Mouse (Mus musculus): ENCODE measurements around the gene Arhgap21.

DNA sequence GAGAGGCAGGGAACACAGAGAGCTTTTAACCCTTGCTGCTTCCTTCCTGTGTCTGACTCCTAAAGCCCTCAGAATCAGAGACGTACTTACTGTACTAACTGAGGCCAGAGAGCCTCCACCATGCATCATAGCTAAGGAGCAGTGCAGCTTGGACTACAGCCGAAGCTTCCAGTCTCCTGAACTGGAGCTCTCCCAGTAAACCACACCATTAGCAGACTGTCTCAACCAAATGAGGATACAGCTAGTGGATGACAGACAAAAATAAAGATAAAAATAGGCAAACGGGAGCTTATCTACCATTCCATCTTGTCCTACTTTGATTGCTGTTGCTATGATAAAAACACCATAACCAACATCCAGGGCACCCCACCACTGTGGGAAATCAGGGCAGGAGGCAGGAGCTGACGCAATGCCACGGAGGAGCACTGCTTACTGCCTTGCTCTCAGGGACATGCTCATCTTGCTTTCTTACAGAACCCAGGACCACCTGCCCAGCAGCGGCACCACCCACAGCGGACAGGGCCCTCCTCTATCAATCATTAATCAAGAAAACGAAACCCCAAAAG is 35.9 kb downstream of the Arhgap21 start:
- TF ChIP-seq GATA1 (IDR thresholded peaks at IDR 0.05; ENCODE audit: borderline replicate concordance, low read length) (no peak), FLI1 (IDR thresholded peaks at IDR 0.05; ENCODE audit: low read length) (no peak)

Measured in megakaryocyte, embryonic 14.5 days (primary cell).